Mouse (Mus musculus) forebrain, embryonic 14.5 days (tissue): ENCODE data around the gene Tnpo1. TPM values are rescaled to one million over a fixed set of nuclear protein-coding genes. Genes with fewer than 3 reads are reported as not detected.
"Not testable (repeated sequence)": the region's sequence is repeated elsewhere in the genome, so short reads cannot be mapped to it uniquely, and the experiment has no call there.

ENCODE experiments used
- ATAC-seq: fragments of 200-750 bp; cut with Nextera tagmentation; 2 replicates; pipeline ENCODE4 v1.8.0; 2017; ENCODE audit warnings: mild to moderate bottlenecking, moderate library complexity
- DNase-seq: peaks from one replicate; pipeline ENCODE4 v3.0.0-alpha.2; 2015; ENCODE audit warnings: low spot score
- H3K27ac ChIP-seq: fragments of 300-500 bp; sonication (generic); 2 replicates; pipeline ENCODE4 v1.5.1; 2014; ENCODE audit warnings: low read depth, mild to moderate bottlenecking, control low read depth, low read length, moderate library complexity
- H3K27me3 ChIP-seq: fragments of 300-500 bp; sonication (generic); replicated peaks from 2 replicates; pipeline ENCODE4 v1.6.1; 2014; ENCODE audit warnings: low read length, control low read depth, mixed read lengths; ENCODE audit not compliant: control insufficient read depth, insufficient read depth
- H3K36me3 ChIP-seq: fragments of 300-500 bp; sonication (generic); 2 replicates; pipeline ENCODE4 v1.6.1; 2014; ENCODE audit warnings: low read length, control low read depth; ENCODE audit not compliant: control insufficient read depth, insufficient read depth
- H3K4me1 ChIP-seq: fragments of 300-500 bp; sonication (generic); 2 replicates; pipeline ENCODE4 v1.6.1; 2014; ENCODE audit warnings: antibody characterized with exemption, low read length, control low read depth; ENCODE audit not compliant: control insufficient read depth, insufficient read depth
- H3K4me2 ChIP-seq: fragments of 300-500 bp; sonication (generic); 2 replicates; pipeline ENCODE4 v1.6.1; 2014; ENCODE audit warnings: mild to moderate bottlenecking, control low read depth, low read length
- H3K4me3 ChIP-seq: fragments of 300-500 bp; sonication (generic); 2 replicates; pipeline ENCODE4 v1.5.1; 2014; ENCODE audit warnings: low read depth, low read length, control low read depth
- H3K9ac ChIP-seq: fragments of 300-500 bp; sonication (generic); 2 replicates; pipeline ENCODE4 v1.6.1; 2014; ENCODE audit warnings: mild to moderate bottlenecking, low read length, control low read depth, moderate library complexity
- H3K9me3 ChIP-seq: fragments of 300-500 bp; sonication (generic); replicated peaks from 2 replicates; pipeline ENCODE4 v1.6.1; 2016; ENCODE audit warnings: low read length, control low read depth, mixed read lengths; ENCODE audit not compliant: control insufficient read depth
- WGBS: fragments of 180-500 bp; shearing (Covaris S2); extraction: QIAGEN DNeasy Blood & Tissue Kit; methylation state at CpG from one replicate; pipeline ENCODE4 v1.1.7; 2014; 5-methylcytosine and 5-hydroxymethylcytosine counted together
- polyA plus RNA-seq: library from polyadenylated mRNA; unstranded; fragments of >200 nt; fragmentation: Nextera tagmentation; extraction: Ambion mirVana; gene quantifications from 2 replicates; pipeline ENCODE4 v1.2.1, GENCODE M21; 2014

Tnpo1 gene
- polyA plus RNA-seq, 1 experiment from 2014 or later: 59.2 TPM

- no peak overlapping the region for H3K9ac ChIP-seq
- no peak for ATAC-seq
Observed at GRCm38 (mm10) chr13:98832451-98833450, 93.4 kb downstream of the Tnpo1 start.

DNA sequence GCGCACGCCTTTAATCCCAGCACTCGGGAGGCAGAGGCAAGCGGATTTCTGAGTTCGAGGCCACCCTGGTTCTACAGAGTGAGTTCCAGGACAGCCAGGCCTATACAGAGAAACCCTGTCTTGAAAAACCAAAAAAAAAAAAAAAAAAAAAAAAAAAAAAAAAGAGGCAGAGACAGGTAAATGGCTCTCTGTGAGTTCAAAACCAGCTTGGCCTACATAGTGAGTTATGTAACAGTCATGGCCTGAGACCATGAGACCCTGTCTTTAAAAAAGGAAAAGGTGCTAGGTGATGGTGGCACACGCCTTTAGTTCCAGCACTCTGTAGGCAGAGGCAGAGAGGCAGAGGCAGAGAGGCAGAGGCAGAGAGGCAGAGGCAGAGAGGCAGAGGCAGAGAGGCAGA is 97.2 kb downstream of the Tnpo1 start:
- H3K9ac ChIP-seq, H3K4me3 ChIP-seq, H3K4me2 ChIP-seq, H3K4me1 ChIP-seq, H3K9me3 ChIP-seq, H3K27ac ChIP-seq, H3K36me3 ChIP-seq, ATAC-seq, H3K27me3 ChIP-seq, DNase-seq: not testable (repeated sequence)
- 93% methylated on average over 6 of the region's 6 CpGs for WGBS

More at GRCm38 (mm10) chr13:98832451-98833450, 93.4 kb downstream of the Tnpo1 start:
- WGBS: 86% methylated on average over 10 of the region's 10 CpGs
- Histone ChIP-seq H3K4me2 (no peak overlapping the region), H3K4me3 (no peak overlapping the region), H3K36me3 (0 out of 2 replicates have a peak, but pooled peaks cover 6% of the 10 kb centered on the region), H3K4me1 (no peaks in the 10 kb centered on the region), H3K27me3 (no peaks in the 10 kb centered on the region), H3K27ac (no peak overlapping the region), H3K9me3 (no peaks in the 10 kb centered on the region)
- DNase-seq: no peak

GRCm38 (mm10) chr13:98825574-98825973 is 100.6 kb downstream of the Tnpo1 start:
- 86% methylated on average over 4 of the region's 4 CpGs for WGBS
- Histone ChIP-seq H3K9me3 (no peaks in the 10 kb centered on the region), H3K9ac (no peak overlapping the region), H3K27ac (no peak overlapping the region), H3K27me3 (no peaks in the 10 kb centered on the region), H3K4me2 (no peak overlapping the region), H3K36me3 (no peaks in the 10 kb centered on the region), H3K4me3 (no peak overlapping the region), H3K4me1 (no peaks in the 10 kb centered on the region)
- DNase-seq (no peak), ATAC-seq (no peak)

GRCm38 (mm10) chr13:98819094-98819493 is 107.1 kb downstream of the Tnpo1 start:
- no peaks in the 10 kb centered on the region for H3K4me1 ChIP-seq
- no peaks in the 10 kb centered on the region for H3K27me3 ChIP-seq
- no peak overlapping the region for H3K4me3 ChIP-seq
- no peak for ATAC-seq
- 0 out of 2 replicates have a peak overlapping the region, but pooled peaks have one; percentile 5 for H3K27ac ChIP-seq
- no peaks in the 10 kb centered on the region for H3K9me3 ChIP-seq
- DNase-seq: no peak
- H3K4me2 ChIP-seq: no peak overlapping the region
- WGBS: 86% methylated on average over 2 of the region's 2 CpGs
- H3K36me3 ChIP-seq: no peaks in the 10 kb centered on the region
- H3K9ac ChIP-seq: no peak overlapping the region

DNA sequence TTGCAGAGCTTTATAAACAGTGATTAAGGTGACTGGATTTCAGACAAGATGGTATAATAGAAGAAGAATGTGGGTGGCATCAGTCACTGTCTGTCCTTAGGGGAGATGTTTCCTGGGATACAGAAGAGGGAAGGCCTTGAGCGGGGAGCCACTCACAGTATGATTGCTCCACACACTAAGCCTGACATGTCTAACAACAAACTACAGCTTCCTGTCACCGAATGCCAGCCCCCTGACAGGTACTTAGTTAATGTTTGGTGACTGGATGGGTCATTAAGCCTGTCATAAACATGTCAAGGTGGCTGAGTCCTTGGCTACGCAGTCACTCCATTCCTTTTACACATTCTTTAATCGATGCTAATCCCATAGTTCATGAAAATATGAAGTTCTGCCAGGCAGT is 108.0 kb downstream of the Tnpo1 start:
- 71% methylated on average over 4 of the region's 4 CpGs for WGBS
- Histone ChIP-seq H3K9ac (no peak overlapping the region), H3K27me3 (no peaks in the 10 kb centered on the region), H3K27ac (no peak overlapping the region), H3K4me3 (no peak overlapping the region), H3K9me3 (no peaks in the 10 kb centered on the region), H3K36me3 (no peaks in the 10 kb centered on the region), H3K4me1 (peaks cover 3% of the 10 kb centered on the region; the same call in 1 of the 2 replicates), H3K4me2 (no peak overlapping the region)
- ATAC-seq: no peak
- no peak for DNase-seq

- Histone ChIP-seq H3K27ac (no peak overlapping the region), H3K4me1 (peaks cover 3% of the 10 kb centered on the region; the same call in 1 of the 2 replicates), H3K36me3 (no peaks in the 10 kb centered on the region), H3K27me3 (no peaks in the 10 kb centered on the region), H3K9ac (no peak overlapping the region), H3K9me3 (no peaks in the 10 kb centered on the region), H3K4me3 (no peak overlapping the region), H3K4me2 (no peak overlapping the region)
- DNase-seq (no peak), ATAC-seq (no peak)
- 60% methylated on average over 4 of the region's 4 CpGs for WGBS
Observed at GRCm38 (mm10) chr13:98817766-98818165, 108.4 kb downstream of the Tnpo1 start.

GRCm38 (mm10) chr13:98816981-98817660 is 109.1 kb downstream of the Tnpo1 start:
- not testable (repeated sequence) for ATAC-seq, H3K27ac ChIP-seq, H3K4me2 ChIP-seq, H3K4me1 ChIP-seq, H3K36me3 ChIP-seq, H3K9ac ChIP-seq, H3K9me3 ChIP-seq, H3K4me3 ChIP-seq, DNase-seq, H3K27me3 ChIP-seq
- WGBS: 81% methylated on average over 4 of the region's 4 CpGs

DNA sequence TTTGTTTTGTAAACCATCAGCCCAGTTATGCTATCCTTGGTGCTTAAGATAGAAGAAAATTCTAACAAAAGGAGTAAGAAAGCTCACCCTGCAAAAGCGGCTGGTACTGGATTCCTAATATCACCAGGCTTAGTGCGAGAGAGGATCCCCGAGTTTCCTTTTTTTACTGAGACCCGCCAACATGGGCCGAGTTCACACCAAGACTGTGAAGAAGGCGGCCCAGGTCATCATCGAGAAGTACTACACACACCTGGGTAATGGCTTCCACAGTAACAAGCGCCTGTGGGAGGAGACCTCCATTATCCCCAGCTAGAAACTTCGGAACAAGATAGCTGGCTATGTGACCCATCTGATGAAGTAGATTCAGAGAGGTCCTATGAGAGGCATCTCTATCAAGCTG is 109.6 kb downstream of the Tnpo1 start:
- ATAC-seq (no peak), DNase-seq (no peak)
- Histone ChIP-seq H3K27me3 (no peaks in the 10 kb centered on the region), H3K4me1 (peaks cover 3% of the 10 kb centered on the region; the same call in 1 of the 2 replicates), H3K27ac (no peak overlapping the region), H3K4me2 (no peak overlapping the region), H3K36me3 (no peaks in the 10 kb centered on the region), H3K9ac (no peak overlapping the region), H3K4me3 (no peak overlapping the region), H3K9me3 (no peaks in the 10 kb centered on the region)
- 90% methylated on average over 9 of the region's 9 CpGs for WGBS
